Comparison of ENCODE assay signal across 36 mouse cellular contexts in the genomic region with DNA sequence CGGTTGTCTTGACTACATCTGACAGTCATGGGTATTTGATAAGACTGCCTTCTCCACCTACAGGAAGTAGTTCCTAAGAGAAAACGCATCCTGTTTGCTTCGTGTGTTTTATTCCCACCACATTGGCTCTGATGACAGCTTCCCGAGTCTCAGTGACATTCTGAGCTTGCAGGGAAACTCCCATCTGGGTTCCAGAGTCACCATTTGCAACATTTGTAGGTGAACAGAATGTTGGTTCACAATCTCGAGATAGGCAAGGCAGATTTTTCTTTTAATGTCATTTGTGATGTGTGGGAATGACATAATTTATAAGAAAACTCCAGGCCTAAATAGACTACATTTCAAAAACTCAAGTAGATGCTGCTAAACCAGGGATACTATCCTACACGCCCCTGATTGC.
"Had no signal": no experiment of that assay in that cellular context is flagged by ENCODE, and none has a peak within 500 bp of the region (broad histone marks: within the 10 kb centered on the region; RNA-seq: fewer than 3 reads in every experiment).

No protein-coding gene starts in this region.

- H3K9ac ChIP-seq: heart, embryonic 12.5 days; heart, embryonic 13.5 days; heart, embryonic 15.5 days; hindbrain, embryonic 12.5 days; hindbrain, embryonic 13.5 days; hindbrain, embryonic 14.5 days; hindbrain, embryonic 15.5 days; intestine, embryonic 15.5 days; kidney, embryonic 15.5 days had no signal

- H3K27ac ChIP-seq: heart, embryonic 10.5 days; heart, embryonic 13.5 days; heart, embryonic 15.5 days; hindbrain, embryonic 10.5 days; hindbrain, embryonic 12.5 days; hindbrain, embryonic 13.5 days; hindbrain, embryonic 14.5 days; hindbrain, embryonic 15.5 days; hindbrain, postnatal 0 days; intestine, embryonic 15.5 days; kidney, embryonic 15.5 days; kidney, postnatal 0 days; layer of hippocampus, adult 2 months; left cerebral cortex, adult 2 months had no signal

- H3K4me1 ChIP-seq: heart, embryonic 12.5 days; heart, embryonic 15.5 days; hindbrain, embryonic 15.5 days; intestine, embryonic 15.5 days had no signal

- H3K9me3 ChIP-seq: heart, embryonic 10.5 days; heart, embryonic 15.5 days; hindbrain, embryonic 12.5 days; hindbrain, embryonic 15.5 days; intestine, embryonic 15.5 days had no signal

- ATAC-seq: hindbrain, embryonic 16.5 days; hindbrain, postnatal 0 days; inflammation-experienced regulatory T-cells, adult 6 months; intestine, embryonic 15.5 days; intestine, embryonic 16.5 days; intestine, postnatal 0 days had no signal

- H3K4me2 ChIP-seq: heart, embryonic 11.5 days; heart, embryonic 12.5 days; heart, embryonic 13.5 days; heart, embryonic 15.5 days; hindbrain, embryonic 12.5 days; hindbrain, embryonic 13.5 days; hindbrain, embryonic 14.5 days; hindbrain, embryonic 15.5 days; intestine, embryonic 15.5 days; kidney, embryonic 15.5 days had no signal

- H3K36me3 ChIP-seq: heart, embryonic 10.5 days; heart, embryonic 13.5 days; heart, embryonic 15.5 days; hindbrain, embryonic 12.5 days; hindbrain, embryonic 13.5 days; hindbrain, embryonic 15.5 days; intestine, embryonic 15.5 days; kidney, embryonic 15.5 days had no signal

- H3K4me3 ChIP-seq: heart, embryonic 10.5 days; heart, embryonic 12.5 days; heart, embryonic 13.5 days; heart, embryonic 15.5 days; hindbrain, embryonic 10.5 days; hindbrain, embryonic 12.5 days; hindbrain, embryonic 13.5 days; hindbrain, embryonic 15.5 days; intestine, embryonic 15.5 days; kidney, embryonic 15.5 days; layer of hippocampus, adult 2 months; left cerebral cortex, adult 2 months had no signal

- H3K27me3 ChIP-seq: heart, embryonic 12.5 days; heart, embryonic 13.5 days; heart, embryonic 15.5 days; hindbrain, embryonic 12.5 days; hindbrain, embryonic 13.5 days; hindbrain, embryonic 15.5 days; intestine, embryonic 15.5 days; kidney, embryonic 15.5 days had no signal

- DNase-seq: heart, postnatal 10 days; heart, postnatal 14 days; heart, postnatal 36 days; heart, postnatal 4 days; kidney, adult 11 months; kidney, adult 18-20 months; kidney, adult 2 months; kidney, adult 8-10 months; kidney, adult 9 months; kidney, postnatal 10 days; kidney, postnatal 14 days; kidney, postnatal 25 days; kidney, postnatal 36 days; kidney, postnatal 4 days; layer of hippocampus, adult 9-11 months; layer of hippocampus, postnatal 36 days had no signal
